Mouse (Mus musculus): ENCODE results near the gene Pla2g2d.

Pla2g2d gene

GRCm38 (mm10) chr4:138775435-138775834 is at the start of gene Pla2g2d:
Gene Pla2g2d, plus strand, starts transcription at chr4:138775735.
- no peak for DNase-seq (ENCODE audit: low read depth in 2 of 2, low spot score in 2 of 2)

DNA sequence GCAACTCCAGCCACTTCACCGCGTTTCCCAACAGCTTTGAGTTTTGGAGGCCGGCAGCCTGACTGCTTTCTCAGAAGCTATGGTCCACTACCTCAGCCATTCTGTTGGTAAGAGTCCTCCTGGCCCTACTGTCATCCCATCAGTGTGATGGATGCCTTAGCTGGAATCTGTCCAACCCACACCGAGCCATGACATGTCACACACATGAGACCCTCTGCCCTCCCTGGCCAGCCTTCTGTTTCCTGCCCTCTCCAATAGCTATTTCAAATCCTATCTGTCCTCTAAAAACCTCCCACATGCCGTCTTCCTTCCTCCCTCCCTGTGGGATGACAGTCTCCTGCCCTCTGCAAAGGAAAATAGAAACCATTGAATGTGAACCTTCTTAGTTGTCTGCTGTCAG is 49.8 kb upstream of the Pla2g2d start:
- DNase-seq (ENCODE audit: low read depth in 2 of 2, low spot score in 2 of 2), result no peak

DNA sequence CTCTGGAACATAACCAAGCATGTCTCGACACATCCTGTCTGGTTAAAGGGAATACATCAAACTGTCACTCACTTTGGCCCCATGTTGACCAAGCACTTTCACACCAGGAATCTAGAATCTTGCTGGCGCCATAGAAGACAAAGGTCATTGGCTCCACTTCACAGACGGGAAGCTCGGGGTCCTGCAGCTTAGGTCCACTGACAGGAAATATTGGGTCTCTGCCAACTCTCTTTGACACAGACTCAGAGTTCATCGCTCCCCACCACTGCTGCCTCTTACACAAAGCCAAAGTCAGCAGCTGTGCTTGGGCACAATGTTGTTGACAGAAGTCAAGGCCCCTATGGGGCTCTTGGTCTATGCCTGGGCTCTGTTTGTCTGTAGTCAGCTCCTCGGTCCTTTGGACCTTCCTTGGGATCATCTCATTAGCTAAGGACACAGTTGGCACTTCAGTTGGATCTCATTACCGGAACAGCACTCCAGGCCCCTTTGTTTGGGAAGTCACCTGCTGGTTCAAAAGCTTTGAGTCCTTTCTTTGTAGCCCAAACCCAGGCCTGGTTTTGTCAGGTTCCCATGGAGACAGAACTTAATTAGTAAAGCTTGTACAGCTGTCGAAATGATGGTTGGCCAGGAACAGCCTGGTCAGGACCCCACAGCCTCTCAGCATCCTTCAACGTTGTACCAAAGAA is 46.4 kb upstream of the Pla2g2d start:
- no peak for DNase-seq (ENCODE audit: low read depth in 2 of 2, low spot score in 2 of 2)

DNA sequence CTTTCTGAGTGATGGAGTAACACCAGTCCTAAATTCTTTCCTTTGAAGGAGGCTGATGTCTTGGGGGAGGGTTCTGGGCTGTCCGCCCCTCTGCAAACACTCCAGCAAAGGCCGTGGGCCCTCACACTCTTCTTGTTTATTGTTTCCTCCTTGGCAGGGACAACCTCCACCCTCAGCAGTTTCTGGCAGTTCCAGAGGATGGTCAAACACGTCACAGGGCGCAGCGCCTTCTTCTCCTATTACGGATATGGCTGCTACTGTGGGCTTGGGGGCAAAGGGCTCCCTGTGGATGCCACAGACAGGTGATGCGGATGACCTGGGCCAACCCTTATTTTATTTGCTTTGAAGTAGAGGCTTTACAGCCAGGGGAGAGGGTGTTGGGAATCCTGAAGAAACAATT is 41.4 kb upstream of the Pla2g2d start:
- DNase-seq (ENCODE audit: low read depth in 2 of 2, low spot score in 2 of 2), result no peak

- no peak for DNase-seq (ENCODE audit: low read depth in 2 of 2, low spot score in 2 of 2)
These were observed 40.7 kb upstream of the Pla2g2d start for GRCm38 (mm10) chr4:138734863-138735262.

GRCm38 (mm10) chr4:138737031-138737430 is 38.5 kb upstream of the Pla2g2d start, which contains the start of gene Ubxn10:
Gene Ubxn10, minus strand, starts transcription at chr4:138737167.
- no peak for DNase-seq (ENCODE audit: low read depth in 2 of 2, low spot score in 2 of 2)

DNA sequence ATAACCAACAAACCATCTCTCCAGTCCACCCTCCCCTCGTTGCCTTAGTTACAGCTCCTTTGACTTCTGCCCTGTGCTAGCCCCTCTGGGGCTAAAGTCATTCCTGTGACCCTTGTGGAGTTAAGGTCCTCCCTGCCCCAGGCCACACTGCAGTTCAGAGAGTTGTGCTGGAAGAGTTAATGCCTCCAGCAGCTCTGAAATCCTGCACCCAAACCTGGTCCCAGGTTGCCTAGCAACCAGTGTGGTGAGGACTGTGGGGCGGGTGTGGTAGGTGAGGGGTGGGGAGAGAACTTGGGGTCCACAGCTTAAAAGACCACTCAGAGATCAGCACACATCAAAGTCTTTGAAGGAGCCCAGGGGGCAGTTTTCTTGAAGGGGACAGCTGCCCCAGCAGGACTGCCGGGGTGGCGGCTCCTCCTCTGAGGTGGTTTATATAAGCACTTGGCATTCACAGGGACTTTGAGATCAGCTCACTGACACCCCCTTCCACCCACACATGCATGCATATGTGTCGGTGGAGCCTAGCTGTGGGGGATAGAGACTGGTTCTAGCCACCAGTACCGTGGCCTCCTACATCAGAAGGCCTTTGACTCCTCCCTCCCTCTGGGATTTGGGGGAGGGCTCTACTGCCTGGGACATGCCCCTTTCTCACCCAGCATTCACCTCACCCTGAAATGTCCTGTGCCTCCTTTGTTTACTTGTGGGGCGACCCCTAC is 36.2 kb upstream of the Pla2g2d start:
- no peak for DNase-seq (ENCODE audit: low read depth in 2 of 2, low spot score in 2 of 2)

GRCm38 (mm10) chr4:138745884-138746283 is 29.7 kb upstream of the Pla2g2d start:
- no peak for DNase-seq (ENCODE audit: low read depth in 2 of 2, low spot score in 2 of 2)

DNA sequence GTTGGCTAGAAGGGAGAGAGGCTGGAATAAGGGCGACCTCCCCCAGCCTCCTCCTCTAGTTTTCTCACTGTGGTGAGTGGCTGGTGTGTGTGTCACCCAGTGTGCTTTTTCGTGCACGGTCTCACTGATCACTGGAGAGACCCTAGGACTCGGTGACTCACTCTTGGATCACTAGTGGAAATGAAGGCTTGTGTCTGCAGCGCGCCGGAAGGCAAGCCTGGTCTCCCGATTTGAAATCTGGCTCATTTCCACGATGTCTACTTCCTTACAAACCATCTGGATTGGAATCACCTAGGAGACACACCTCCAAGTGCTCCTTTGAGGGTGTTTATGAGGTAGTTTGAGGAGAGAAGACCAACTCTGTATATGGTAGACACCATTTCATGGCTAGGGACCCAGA is 28.7 kb upstream of the Pla2g2d start:
- DNase-seq (ENCODE audit: low read depth in 2 of 2, low spot score in 2 of 2), result no peak

- DNase-seq (ENCODE audit: low read depth in 2 of 2, low spot score in 2 of 2), result no peak
These were observed 27.7 kb upstream of the Pla2g2d start for GRCm38 (mm10) chr4:138747851-138748250.

DNA sequence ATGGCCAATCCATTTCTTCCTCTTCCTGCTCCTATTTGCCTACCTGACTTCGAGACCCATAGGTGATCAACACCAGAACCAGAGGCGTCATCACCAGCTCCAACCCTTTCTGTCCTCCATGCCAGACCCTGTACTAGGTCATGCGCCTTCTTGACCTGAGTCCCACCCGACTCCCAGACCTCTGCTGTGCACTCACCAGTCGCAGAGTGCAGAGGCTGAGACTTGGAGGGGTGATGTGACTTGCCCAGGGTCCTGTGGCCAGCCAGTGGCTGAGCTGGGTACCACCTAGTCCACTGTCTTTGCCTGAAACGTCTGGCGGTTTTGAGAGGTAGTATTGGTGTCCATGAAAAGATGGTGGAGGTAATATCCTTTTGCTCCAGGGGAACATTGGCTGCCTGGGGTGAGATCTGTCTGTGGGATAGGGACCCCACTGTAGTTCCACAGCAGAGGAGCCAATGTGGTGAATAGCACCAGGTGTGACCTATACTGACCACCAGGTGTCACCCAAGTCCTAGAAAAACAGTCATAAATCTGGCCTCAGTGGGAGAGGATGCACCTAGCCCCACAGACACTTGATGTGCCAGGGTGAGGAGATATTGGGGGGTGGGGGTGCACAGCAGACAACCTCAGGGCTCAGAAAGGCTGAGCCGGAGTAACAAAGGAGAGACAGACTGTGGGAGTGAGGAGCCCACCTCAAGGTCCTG is 27.0 kb upstream of the Pla2g2d start:
- DNase-seq (ENCODE audit: low read depth in 2 of 2, low spot score in 2 of 2), result peak in 1 of 2 experiments; percentile 12

- no peak for DNase-seq (ENCODE audit: low read depth in 2 of 2, low spot score in 2 of 2)
These were observed 22.9 kb upstream of the Pla2g2d start for GRCm38 (mm10) chr4:138752603-138753002.

GRCm38 (mm10) chr4:138753608-138754007 is 21.9 kb upstream of the Pla2g2d start:
- DNase-seq (ENCODE audit: low read depth in 2 of 2, low spot score in 2 of 2), result no peak

- DNase-seq (ENCODE audit: low read depth in 2 of 2, low spot score in 2 of 2), result no peak
These were observed 21.1 kb upstream of the Pla2g2d start for GRCm38 (mm10) chr4:138754432-138754831.

GRCm38 (mm10) chr4:138755439-138755838 is 20.1 kb upstream of the Pla2g2d start:
- DNase-seq (ENCODE audit: low read depth in 2 of 2, low spot score in 2 of 2), result no peak

DNA sequence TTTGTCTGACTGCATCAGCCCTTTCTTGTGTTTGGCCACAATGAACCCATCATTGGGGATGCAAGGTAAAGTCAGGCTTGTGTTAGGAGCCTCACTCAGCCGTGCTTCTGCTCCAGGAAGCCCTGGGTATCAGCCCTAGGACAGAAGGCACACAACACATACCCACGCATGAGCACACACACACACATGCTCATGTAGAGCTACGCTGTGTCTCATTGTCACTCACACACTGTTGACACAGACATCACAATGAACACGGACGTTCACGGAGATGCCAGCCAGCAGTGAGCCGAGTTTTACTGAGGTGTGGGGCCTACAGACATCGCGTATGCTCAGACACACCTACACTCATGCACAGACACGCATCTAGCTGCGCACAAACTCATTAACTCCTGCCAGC is 19.6 kb upstream of the Pla2g2d start:
- DNase-seq (ENCODE audit: low read depth in 2 of 2, low spot score in 2 of 2), result no peak

GRCm38 (mm10) chr4:138757416-138757815 is 18.1 kb upstream of the Pla2g2d start, which contains the start of gene Pla2g2f:
Gene Pla2g2f, minus strand, starts transcription at chr4:138757626.
- DNase-seq (ENCODE audit: low read depth in 2 of 2, low spot score in 2 of 2), result no peak

- DNase-seq (ENCODE audit: low read depth in 2 of 2, low spot score in 2 of 2), result no peak
These were observed 13.3 kb upstream of the Pla2g2d start for GRCm38 (mm10) chr4:138762266-138762665.

DNA sequence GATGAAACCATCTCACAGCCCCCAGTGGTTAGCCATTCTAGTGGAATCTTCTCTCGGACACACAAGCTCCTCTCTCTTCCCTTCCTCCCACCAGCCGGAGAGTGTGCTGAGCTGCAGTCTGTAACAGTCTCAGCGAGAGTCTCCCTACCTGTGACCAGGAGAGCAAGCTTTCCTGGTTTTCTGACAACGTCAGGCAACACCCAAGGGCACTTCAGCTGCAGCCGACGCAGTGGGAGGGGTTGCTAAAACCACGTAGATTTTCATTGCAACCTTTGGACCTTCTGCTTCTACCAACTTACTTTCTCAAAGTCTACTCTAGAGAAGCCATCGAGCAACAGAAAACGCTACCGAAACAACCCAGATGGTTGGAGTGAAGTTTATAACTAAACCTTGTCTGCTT is 3.6 kb upstream of the Pla2g2d start:
- no peak for DNase-seq (ENCODE audit: low read depth in 2 of 2, low spot score in 2 of 2)

GRCm38 (mm10) chr4:138772386-138772785 is 3.1 kb upstream of the Pla2g2d start:
- no peak for DNase-seq (ENCODE audit: low read depth in 2 of 2, low spot score in 2 of 2)

- DNase-seq (ENCODE audit: low read depth in 2 of 2, low spot score in 2 of 2), result no peak
These were observed 2.2 kb downstream of the Pla2g2d start for GRCm38 (mm10) chr4:138777417-138778407.

Measured in CD8-positive naive resting alpha-beta T cell, adult 2 months (primary cell).